Mouse (Mus musculus) hindbrain, embryonic 11.5 days (tissue): ENCODE results near the gene Evpl. TPM values are rescaled to one million over a fixed set of nuclear protein-coding genes. Genes with fewer than 3 reads are reported as not detected.

Experiments
- ATAC-seq: fragments of 200-750 bp; cut with Nextera tagmentation; 2 replicates; pipeline ENCODE4 v1.8.0; 2017; ENCODE audit warnings: mild to moderate bottlenecking, moderate TSS enrichment, moderate library complexity; ENCODE audit not compliant: low FRiP score
- DNase-seq: peaks from one replicate; pipeline ENCODE4 v3.0.0-alpha.2; 2015; ENCODE audit warnings: low spot score
- H3K27ac ChIP-seq: fragments of 300-500 bp; sonication (generic); 2 replicates; pipeline ENCODE4 v1.5.1; 2014; ENCODE audit warnings: mild to moderate bottlenecking, low read depth, low read length
- H3K27me3 ChIP-seq: fragments of 300-500 bp; sonication (generic); 2 replicates; pipeline ENCODE4 v1.6.1; 2014; ENCODE audit warnings: mild to moderate bottlenecking, low read length, moderate library complexity, mixed read lengths; ENCODE audit not compliant: control insufficient read depth, insufficient read depth
- H3K36me3 ChIP-seq: fragments of 300-500 bp; sonication (generic); 2 replicates; pipeline ENCODE4 v1.6.1; 2014; ENCODE audit warnings: mild to moderate bottlenecking, low read length, moderate library complexity, mixed read lengths; ENCODE audit not compliant: control insufficient read depth, insufficient read depth
- H3K4me1 ChIP-seq: fragments of 300-500 bp; sonication (generic); replicated peaks from 2 replicates; pipeline ENCODE4 v1.6.1; 2014; ENCODE audit warnings: low read length, mixed read lengths; ENCODE audit not compliant: control insufficient read depth, insufficient read depth
- H3K4me2 ChIP-seq: fragments of 300-500 bp; sonication (generic); replicated peaks from 2 replicates; pipeline ENCODE4 v1.6.1; 2014; ENCODE audit warnings: mild to moderate bottlenecking, low read depth, low read length
- H3K4me3 ChIP-seq: fragments of 300-500 bp; sonication (generic); 2 replicates; pipeline ENCODE4 v1.5.1; 2014; ENCODE audit warnings: low read depth, low read length
- H3K9ac ChIP-seq: fragments of 300-500 bp; sonication (generic); 2 replicates; pipeline ENCODE4 v1.6.1; 2014; ENCODE audit warnings: low read depth, low read length
- H3K9me3 ChIP-seq: fragments of 300-500 bp; sonication (generic); 2 replicates; pipeline ENCODE4 v1.6.1; 2016; ENCODE audit warnings: low read length; ENCODE audit not compliant: control insufficient read depth
- WGBS: fragments of 180-500 bp; shearing (Covaris S2); extraction: QIAGEN DNeasy Blood & Tissue Kit; methylation state at CpG from one replicate; pipeline ENCODE4 v1.1.7; 2014; 5-methylcytosine and 5-hydroxymethylcytosine counted together
- polyA plus RNA-seq: library from polyadenylated mRNA; unstranded; fragments of >200 nt; fragmentation: Nextera tagmentation; extraction: Ambion mirVana; gene quantifications from 2 replicates; pipeline ENCODE4 v1.2.1, GENCODE M21; 2014

The Evpl gene
- polyA plus RNA-seq, 1 experiment from 2014 or later: 0.52 TPM

DNA sequence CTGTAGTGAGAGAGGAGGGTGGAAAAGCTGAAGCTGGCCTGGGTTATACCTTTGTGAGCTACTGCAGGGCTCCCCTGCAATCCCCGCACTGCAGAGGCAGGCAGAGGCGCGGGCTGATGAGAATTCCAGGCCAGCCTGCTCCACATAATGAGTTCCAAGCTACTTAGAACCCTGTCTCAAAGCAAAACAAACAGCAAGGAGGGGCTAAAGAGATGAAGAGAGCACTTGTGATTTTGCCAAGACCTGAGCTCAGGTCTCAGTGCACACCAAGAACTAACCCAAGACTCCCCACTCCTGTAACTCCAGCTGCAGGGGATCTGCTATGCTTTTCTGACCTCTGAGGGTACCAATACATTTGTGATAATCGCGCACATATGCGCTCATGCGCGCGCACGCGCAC lies 51.5 kb downstream of the Evpl start:
- 0 out of 2 replicates have a peak, but pooled peaks cover 3% of the 10 kb centered on the region for H3K36me3 ChIP-seq
- no peak for ATAC-seq

DNA sequence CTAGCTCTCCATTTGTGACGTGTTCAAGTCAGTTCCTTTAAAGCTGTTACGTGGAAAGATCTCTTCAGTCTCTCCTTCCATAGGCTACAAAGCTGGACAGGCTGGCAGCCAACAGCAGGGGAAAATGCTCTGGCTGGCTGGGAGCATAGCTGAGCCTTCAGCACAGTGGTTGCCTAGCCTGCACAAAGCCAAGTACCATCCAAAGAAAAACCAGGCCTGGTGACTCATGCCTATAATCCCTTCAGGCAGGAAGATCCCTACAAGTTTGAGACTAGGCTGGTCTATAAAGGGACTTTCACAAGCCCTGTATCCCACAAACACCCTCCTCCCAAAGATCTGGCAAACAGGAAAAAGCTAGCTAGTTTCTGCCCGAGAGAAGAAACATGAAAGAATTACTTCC lies 52.0 kb downstream of the Evpl start:
- ATAC-seq (no peak), DNase-seq (no peak)
- Histone ChIP-seq H3K27me3 (no peaks in the 10 kb centered on the region), H3K4me1 (no peaks in the 10 kb centered on the region; the same call in 1 of the 2 replicates), H3K27ac (no peak overlapping the region), H3K9ac (no peak overlapping the region), H3K36me3 (0 out of 2 replicates have a peak, but pooled peaks cover 3% of the 10 kb centered on the region), H3K4me3 (no peak overlapping the region), H3K4me2 (no peak overlapping the region), H3K9me3 (no peaks in the 10 kb centered on the region)
- WGBS: 89% methylated on average over 3 of the region's 3 CpGs

More for the DNA sequence above, 51.5 kb downstream of the Evpl start:
- Histone ChIP-seq H3K9ac (no peak overlapping the region), H3K27me3 (no peaks in the 10 kb centered on the region), H3K4me1 (no peaks in the 10 kb centered on the region; the same call in 1 of the 2 replicates), H3K27ac (no peak overlapping the region), H3K4me2 (no peak overlapping the region), H3K9me3 (no peaks in the 10 kb centered on the region), H3K4me3 (no peak overlapping the region)
- WGBS: 89% methylated on average over 11 of the region's 11 CpGs
- DNase-seq: no peak

DNA sequence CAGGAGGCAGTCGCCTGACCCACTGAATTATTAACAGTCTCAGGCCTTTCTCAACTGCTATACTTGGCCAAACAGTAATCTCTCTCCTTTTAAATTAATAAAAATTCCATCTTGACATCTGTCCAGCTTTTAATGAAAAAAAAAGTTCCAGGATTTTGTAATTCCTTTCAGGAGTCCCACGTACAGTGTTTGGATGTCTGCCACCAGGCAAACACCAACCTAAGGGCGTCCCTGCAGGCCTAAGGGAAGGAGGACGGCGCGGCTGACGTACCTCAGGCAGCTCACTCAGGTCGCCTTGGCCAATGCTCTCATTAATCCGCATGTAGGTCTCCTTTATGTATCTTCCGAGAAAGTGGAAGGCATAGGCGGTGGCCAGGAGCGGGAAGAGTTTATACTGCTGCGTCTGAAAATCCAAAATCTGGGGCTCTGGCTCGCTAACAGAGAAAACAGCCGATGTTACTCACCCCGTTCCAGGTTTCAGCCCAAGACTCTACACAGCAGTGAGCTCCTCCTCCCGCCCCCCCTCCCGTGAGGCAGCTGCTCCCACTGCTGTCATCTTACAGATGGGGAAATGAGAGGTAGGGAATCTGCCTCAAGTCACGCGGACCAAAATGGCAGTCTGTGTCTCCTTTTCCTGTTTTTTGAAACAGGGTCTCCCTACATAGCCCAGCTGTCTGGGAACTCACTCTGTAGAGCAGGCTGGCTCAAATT lies 59.3 kb downstream of the Evpl start:
- DNase-seq: no peak
- no peak overlapping the region for H3K4me3 ChIP-seq
- 92% methylated on average over 20 of the region's 20 CpGs for WGBS
- H3K4me1 ChIP-seq: no peaks in the 10 kb centered on the region
- no peak overlapping the region for H3K4me2 ChIP-seq
- no peak overlapping the region for H3K27ac ChIP-seq
- no peak overlapping the region for H3K9ac ChIP-seq
- no peak for ATAC-seq
- H3K36me3 ChIP-seq: peaks cover 9% of the 10 kb centered on the region; the same call in 1 of the 2 replicates
- H3K27me3 ChIP-seq: no peaks in the 10 kb centered on the region
- no peaks in the 10 kb centered on the region for H3K9me3 ChIP-seq

DNA sequence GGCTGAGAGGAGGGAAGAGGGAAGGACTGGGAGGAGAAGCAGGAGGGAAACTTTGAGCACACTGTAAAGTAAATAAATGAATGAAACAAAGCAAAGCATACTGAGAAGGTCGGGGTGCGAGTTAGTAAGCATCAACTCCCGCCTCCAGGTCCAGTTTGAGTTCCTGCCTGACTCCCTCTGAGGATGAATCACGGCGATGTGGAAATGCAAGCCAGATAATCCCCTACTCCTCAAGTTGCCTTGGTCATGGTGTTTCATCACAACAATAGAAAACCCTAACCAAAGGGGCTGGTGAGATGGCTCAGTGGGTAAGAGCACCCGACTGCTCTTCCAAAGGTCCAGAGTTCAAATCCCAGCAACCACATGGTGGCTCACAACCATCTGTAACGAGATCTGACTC lies 61.9 kb downstream of the Evpl start:
- DNase-seq (no peak), ATAC-seq (no peak)
- Histone ChIP-seq H3K4me2 (no peak overlapping the region), H3K27me3 (no peaks in the 10 kb centered on the region), H3K9me3 (no peaks in the 10 kb centered on the region), H3K27ac (no peak overlapping the region), H3K9ac (no peak overlapping the region), H3K4me1 (no peaks in the 10 kb centered on the region), H3K36me3 (peaks cover 9% of the 10 kb centered on the region; the same call in 1 of the 2 replicates), H3K4me3 (no peak overlapping the region)
- WGBS: 92% methylated on average over 7 of the region's 7 CpGs

DNA sequence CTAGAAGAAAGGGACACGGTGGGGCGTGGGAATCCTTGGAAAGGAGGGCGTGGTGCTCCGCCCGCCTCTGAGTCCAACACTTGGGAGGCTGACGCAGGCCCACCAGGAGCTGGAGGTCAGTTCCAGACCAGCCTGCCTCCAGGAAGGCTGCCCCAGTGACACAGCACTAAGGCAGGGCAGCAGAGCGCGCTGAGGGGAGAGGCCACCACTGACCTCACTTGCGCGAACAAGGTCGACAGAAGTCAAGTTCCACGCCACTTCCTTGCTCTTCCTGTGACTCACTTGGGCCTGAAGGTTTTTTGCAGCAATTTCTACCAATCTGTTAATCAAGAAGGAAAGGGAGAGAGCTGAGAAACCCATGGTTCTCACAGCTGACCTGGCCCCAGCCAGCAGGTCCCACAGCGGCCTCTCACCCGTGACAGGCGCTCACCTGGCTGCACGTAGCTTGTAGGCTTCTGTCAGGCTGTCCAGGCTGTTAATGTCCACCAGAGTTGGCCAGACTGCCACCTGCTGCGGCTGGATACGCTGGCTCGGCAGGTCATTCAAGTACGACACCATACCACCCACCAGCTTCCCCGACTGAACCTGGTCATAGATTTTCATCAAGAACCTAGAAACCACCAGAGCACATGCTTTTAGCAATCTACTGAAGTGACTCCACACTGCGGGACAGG lies 63.0 kb downstream of the Evpl start:
- no peak overlapping the region for H3K9ac ChIP-seq
- WGBS: 93% methylated on average over 22 of the region's 22 CpGs
- peaks cover 9% of the 10 kb centered on the region; the same call in 1 of the 2 replicates for H3K36me3 ChIP-seq

DNA sequence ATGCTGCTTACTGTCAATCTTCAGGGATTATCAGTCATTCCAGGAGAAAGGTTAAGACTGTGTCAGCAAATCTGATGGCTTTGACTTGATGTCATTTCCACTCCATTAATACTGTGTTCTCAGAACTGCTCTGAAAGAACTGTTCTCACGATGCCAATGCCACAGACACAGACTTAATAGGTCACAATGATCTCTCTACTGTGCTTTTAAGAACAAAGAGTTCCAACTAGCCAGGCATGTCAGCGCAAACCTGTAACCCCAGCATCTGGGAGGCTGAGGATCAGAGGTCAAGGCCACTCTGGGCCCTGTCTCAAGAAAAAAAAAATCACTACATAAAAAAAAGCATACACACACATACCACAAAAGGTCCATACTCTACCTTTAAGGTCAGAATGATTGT lies 65.9 kb downstream of the Evpl start:
- Histone ChIP-seq H3K9me3 (no peaks in the 10 kb centered on the region), H3K27ac (no peak overlapping the region), H3K4me2 (no peak overlapping the region), H3K36me3 (0 out of 2 replicates have a peak, but pooled peaks cover 5% of the 10 kb centered on the region), H3K27me3 (no peaks in the 10 kb centered on the region), H3K4me1 (no peaks in the 10 kb centered on the region), H3K4me3 (no peak overlapping the region), H3K9ac (no peak overlapping the region)
- 88% methylated on average over 2 of the region's 2 CpGs for WGBS
- DNase-seq (no peak), ATAC-seq (no peak)

More for the DNA sequence above, 63.0 kb downstream of the Evpl start:
- no peak overlapping the region for H3K4me2 ChIP-seq
- H3K27me3 ChIP-seq: no peaks in the 10 kb centered on the region
- H3K4me1 ChIP-seq: no peaks in the 10 kb centered on the region
- no peak overlapping the region for H3K4me3 ChIP-seq
- ATAC-seq: no peak
- no peak for DNase-seq
- no peak overlapping the region for H3K27ac ChIP-seq
- no peaks in the 10 kb centered on the region for H3K9me3 ChIP-seq

Other genes with a start within 250 kb of the Evpl start
- 89.0 and 96.3 TPM in 2 replicates for gene Galk1, start 225.4 kb downstream of the Evpl start, polyA plus RNA-seq
- gene H3f3b, start 210.1 kb downstream of the Evpl start, polyA plus RNA-seq: 2,172 and 2,203 TPM in 2 replicates
- 25.8 and 26.9 TPM in 2 replicates for gene Unk, start 207.8 kb downstream of the Evpl start, polyA plus RNA-seq
- 1.1 and 1.3 TPM in 2 replicates for gene Unc13d, start 160.1 kb downstream of the Evpl start, polyA plus RNA-seq
- 85.4 and 88.6 TPM in 2 replicates for gene Wbp2, start 151.1 kb downstream of the Evpl start, polyA plus RNA-seq
- gene Trim47, start 110.9 kb downstream of the Evpl start, polyA plus RNA-seq: 3.0 TPM in 2 replicates
- 1.4 and 2.5 TPM in 2 replicates for gene Trim65, start 106.9 kb downstream of the Evpl start, polyA plus RNA-seq
- gene Mrpl38, start 99.2 kb downstream of the Evpl start, polyA plus RNA-seq: 93.2 and 100 TPM in 2 replicates
- gene Fbf1, start 69.9 kb downstream of the Evpl start, polyA plus RNA-seq: 28.4 and 32.1 TPM in 2 replicates
- 59.4 and 60.7 TPM in 2 replicates for gene Ten1, start 39.2 kb downstream of the Evpl start, polyA plus RNA-seq
- gene Acox1, start 39.0 kb downstream of the Evpl start, polyA plus RNA-seq: 31.7 and 36.3 TPM in 2 replicates
- 72.4 and 74.0 TPM in 2 replicates for gene Srp68, start 36.1 kb upstream of the Evpl start, polyA plus RNA-seq
- gene Galr2, start 42.9 kb upstream of the Evpl start, polyA plus RNA-seq: 0.42 and 0.54 TPM in 2 replicates
- 66.2 and 68.3 TPM in 2 replicates for gene Exoc7, start 69.2 kb upstream of the Evpl start, polyA plus RNA-seq
- 10.0 and 10.1 TPM in 2 replicates for gene Foxj1, start 97.3 kb upstream of the Evpl start, polyA plus RNA-seq
- 16.0 and 23.1 TPM in 2 replicates for gene Rnf157, start 175.0 kb upstream of the Evpl start, polyA plus RNA-seq
- gene Ubald2, start 196.0 kb upstream of the Evpl start, polyA plus RNA-seq: 77.9 and 81.2 TPM in 2 replicates
- gene Qrich2, start 228.2 kb upstream of the Evpl start, polyA plus RNA-seq: 0.17 TPM in 1 of 2 replicates, not detected in the other